Mouse (Mus musculus) megakaryocyte, adult 5-6 weeks (primary cell): ENCODE measurements at regions not wholly inside any gene's neighbourhood (a gene's known extent, or its start where the extent isn't known, plus 50 kb on each side); places are given as distances from the start of the nearest gene placed in this dataset.
A peak's percentile ranks its signal among the peaks of the same experiment; 100 is the strongest.

Source experiments
- ATAC-seq: 2 replicates; pipeline ENCODE4 v1.8.0; 2016; ENCODE audit warnings: mild to moderate bottlenecking, inconsistent platforms; ENCODE audit not compliant: poor library complexity, severe bottlenecking

DNA sequence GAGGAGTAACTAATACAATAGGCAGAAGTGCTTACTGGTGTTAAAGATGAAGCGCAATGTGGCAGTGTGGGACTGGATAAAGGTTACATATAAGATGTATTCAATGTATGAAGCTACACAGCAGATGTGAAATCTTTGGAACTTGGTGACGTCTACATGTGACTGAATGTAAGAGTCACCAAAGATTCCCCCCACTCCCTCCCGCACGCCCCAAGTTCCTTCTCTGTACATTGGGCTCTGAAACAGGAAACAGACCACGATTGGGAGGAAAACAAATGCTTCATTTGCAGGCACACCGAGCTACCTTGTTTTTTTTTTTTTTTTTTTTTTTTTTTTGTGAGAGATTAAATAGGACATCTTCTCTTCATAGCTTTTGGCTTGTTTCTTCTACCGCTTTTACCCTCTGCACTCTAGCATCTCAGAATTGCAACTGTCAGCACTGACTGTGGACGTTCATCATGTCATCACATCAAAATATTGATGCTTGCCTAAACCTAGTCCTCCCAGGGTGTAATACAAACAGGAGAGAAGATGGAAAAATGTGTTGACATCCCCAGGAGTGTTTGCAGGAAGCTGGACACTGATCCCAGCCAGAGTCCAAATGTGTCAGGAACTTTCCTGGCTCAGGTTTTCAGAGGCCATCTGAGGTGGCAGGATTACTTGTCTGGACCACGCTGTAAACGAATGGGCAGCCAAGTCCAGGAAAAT, 208.0 kb upstream of the Ccdc122 start:
- 0 out of 2 replicates have a peak, but pooled peaks have one; percentile 30 for ATAC-seq

DNA sequence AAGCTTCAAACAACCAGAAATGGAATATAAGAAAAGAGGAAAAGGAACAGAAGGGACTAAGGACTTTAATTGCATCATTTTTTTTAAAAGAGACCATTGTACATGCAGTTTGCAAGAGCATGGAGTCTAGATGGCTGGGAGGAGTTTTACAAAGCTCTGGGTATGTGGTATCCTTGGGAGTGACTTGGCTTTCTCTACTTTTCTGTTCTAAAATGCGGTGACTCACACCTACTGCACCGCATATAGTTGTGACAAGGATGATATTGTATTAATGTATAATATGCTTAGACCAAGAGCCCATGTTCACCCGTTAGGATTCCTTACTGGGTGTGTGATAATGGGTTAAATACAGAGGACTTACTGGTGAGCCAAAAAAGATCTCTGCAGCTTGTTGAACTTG, 212.5 kb upstream of the Ccdc122 start:
- ATAC-seq, result no peak

DNA sequence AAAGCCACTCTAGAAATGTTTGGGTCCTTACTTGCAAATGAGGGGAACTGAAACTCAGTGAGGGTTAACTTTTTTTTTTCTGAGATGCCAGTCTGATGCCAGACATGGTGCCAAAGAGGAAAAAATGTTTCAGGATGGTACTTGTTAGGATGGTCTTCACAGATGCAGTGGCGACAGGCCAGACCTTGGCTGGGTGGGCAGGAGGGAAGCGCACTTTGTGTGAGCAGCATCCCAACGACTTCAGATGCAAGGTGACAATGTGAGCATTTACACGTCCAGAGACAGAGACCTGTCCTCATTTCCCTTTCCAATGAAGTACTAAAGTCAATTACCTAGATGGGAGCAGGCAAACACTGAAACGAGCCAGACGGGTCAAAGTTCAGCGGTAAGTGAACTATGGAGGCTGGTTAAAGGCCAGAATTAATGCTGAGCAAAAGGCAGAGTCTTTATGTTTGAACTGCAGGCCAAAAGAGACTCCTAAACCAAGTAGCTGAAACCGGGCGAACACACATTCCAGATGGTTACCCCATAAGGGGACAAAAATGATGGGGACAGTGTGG, 213.7 kb upstream of the Ccdc122 start:
- ATAC-seq, result peak; percentile 38; the same call in 1 of the 2 replicates

DNA sequence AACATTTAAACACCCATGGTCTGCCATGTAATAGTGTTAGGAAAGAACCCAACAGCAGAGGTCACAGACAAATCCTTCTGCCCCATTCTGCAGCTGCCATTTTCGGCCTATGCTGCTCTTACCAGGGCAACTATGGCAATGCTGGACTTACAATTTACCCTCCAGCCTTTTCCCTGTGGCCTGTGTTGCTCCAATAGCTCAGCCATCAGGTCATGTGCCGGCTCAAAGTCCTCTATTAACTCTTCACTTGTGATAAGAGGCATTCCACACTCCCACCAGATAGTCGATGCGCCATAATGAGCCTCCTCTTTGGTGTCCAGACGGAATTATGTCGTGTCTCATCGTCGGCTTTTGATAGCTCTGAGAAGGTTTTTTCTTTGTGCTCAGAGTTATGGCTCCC, 214.7 kb upstream of the Ccdc122 start:
- ATAC-seq, result no peak

DNA sequence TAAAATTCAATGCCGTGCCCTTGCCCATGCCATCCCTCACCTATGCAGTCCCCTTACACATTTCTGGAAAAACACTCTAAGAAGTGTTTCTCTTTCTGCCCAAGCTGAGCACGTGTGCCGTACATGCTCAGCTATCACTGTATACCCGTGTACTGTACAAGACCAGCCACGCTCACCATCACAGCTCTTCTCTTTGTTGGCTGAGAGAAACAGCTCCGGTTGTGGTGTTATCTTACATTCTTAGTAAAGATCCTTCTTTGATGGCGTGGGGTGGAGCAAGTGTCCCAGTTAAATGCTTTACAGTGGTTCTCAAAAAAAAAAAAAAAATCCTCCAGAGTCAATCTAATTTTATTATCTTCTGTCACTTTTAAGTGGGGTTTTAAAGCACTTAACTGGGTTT, 215.1 kb upstream of the Ccdc122 start:
- no peak for ATAC-seq

DNA sequence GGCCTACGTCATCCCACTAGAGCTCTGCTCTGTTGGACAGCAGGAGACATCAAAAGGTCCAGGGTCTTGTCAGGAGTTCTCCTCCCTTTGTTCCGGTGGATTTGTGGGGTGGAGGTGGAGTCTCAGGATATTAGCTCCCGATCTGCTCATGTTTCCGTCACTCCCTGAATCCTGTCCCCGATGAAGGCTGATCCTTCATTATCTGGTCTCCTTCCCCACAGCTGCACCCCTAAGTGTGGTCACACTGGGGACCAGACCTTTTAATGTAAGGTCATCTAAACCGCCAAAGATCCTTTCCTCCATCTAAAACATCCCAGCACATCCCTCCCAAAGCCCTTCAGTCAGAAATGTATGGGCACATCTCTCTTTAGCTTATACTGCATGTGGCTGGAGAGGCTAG, 215.6 kb upstream of the Ccdc122 start:
- ATAC-seq, result no peak

DNA sequence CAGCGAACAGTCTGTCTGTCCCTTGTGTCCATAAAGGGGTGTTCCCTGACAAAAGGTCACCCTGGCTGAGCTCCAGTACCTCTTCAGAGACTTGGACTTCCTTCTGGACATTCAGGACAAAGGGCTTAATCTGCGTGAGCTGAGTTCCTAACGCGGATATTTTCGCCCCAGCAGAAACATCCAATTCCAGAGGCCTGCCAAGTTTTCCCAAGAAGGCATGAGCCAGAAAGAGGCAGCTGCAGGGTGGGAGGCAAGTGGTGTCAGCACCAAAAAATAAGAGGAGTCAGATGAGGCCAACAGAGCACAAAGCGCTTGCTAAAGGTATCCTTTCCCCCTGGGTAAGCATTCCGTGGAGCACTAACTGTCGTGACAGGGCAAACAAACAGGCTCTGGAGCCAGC, 216.9 kb upstream of the Ccdc122 start:
- ATAC-seq, result no peak

DNA sequence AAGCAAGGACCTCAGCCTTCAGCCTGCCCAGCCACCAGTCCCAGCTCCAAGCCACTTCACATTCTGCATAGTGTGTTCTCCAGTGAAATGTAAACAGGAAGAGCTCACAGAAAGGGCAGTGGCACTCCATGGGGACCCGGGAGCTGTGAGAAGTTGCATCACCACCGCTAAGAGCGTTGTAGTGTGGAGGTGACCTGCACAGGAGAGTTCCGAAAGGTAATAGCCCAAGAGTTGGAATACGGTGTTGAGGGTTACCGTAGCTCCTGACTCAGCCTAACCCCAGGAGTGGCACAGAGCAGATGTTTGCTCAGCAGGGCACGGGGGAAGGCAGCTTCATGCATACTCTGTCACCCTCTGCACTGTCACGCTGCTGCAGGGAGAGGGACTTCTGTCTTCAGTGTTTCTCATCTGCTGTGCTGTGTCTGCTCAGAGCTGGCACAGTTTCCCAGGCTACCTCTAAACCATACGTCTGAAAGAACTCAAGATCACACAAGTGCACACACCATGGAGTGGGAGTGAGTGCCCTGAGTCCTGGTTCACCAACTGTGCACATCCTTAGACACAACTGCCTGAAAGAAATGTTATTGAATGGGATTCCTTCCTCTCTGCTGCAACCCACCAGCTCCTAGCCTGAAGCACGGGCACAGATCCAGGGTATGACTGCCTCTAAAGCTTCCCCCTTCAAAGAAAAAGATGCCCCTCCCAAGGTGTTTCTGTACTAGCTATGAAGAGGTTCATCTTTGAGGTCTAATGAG, 218.1 kb upstream of the Ccdc122 start:
- ATAC-seq, result 0 out of 2 replicates have a peak, but pooled peaks have one; percentile 40

DNA sequence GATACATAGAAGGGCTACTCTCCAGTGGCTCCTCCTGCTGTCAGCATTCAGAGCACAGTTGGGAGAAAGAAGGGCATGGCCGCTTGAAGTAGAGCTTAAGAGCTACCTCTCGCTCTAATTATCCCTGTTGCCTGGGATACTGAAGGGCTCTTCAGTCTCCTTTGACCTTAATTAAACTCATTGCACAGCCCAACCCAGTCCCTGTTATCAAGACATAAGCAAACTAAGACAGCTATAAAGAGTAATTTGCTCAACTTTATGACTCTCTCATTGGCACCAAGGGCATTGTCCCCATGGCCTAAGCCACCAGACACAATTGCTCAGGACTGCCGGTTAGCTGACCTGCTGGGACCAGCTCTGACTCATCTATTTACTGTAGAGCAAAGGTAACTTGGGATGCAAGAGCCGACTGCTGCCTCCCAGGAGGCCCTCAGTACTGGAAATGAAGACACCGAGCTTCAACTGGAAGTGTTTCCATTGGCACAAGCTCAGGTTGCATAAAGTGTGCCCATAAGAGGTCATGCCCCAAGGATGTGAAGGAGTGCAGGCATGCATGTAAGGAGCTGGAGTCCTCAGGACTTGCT, 219.3 kb upstream of the Ccdc122 start:
- ATAC-seq, result no peak

DNA sequence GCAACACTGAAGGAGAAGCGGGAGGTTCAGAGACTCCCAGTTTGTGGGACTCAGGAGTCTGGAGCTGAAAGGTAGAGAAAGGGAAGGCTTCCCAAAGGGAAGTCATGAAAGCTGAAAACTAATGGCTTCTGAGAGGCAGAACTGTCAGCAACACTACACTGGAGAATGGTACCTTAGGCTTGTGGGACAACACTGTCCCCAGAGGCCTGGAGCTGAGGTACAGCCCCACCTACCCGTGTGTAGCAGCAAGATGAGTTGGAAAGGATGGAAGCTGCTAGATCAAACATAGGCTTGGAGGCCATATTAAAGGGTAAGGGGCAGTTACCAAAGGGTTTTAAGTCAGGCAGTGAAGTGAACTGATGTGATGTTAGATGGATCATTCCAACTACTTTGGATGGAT, 219.9 kb upstream of the Ccdc122 start:
- ATAC-seq, result no peak

DNA sequence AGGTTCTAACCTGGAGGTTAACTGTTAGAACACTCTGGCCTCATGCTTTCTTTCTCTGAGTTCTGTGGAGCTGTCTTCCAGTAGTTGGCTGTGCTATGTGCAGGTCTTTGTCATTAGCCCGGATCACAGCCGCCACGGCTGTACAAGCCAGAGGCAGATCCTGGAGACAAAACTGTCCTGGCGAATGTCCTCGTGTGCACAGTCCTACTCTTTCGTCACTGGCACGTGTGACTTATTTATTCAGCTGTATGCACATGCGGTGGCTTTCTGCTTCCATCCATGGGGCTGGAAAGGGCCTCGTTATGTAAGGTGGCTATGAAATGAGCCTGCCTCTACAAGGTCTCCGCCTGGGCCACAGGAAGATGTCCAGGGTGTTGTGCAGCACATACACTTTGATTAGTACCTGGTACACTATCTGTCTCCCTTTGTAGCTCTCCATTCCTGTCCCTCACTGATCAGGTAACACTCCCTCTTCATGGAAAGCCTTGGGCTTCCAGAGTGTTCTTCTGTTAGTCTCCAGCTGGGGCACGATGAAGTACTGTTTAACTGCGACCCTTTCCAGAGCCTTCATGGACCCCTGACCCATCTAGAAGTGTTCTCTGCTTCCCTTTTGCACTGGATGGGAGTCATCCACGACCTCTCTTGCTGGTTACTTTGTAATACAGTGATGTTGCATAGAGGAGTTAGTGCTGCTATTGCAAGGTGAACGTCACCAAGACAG, 224.3 kb upstream of the Ccdc122 start:
- no peak for ATAC-seq

DNA sequence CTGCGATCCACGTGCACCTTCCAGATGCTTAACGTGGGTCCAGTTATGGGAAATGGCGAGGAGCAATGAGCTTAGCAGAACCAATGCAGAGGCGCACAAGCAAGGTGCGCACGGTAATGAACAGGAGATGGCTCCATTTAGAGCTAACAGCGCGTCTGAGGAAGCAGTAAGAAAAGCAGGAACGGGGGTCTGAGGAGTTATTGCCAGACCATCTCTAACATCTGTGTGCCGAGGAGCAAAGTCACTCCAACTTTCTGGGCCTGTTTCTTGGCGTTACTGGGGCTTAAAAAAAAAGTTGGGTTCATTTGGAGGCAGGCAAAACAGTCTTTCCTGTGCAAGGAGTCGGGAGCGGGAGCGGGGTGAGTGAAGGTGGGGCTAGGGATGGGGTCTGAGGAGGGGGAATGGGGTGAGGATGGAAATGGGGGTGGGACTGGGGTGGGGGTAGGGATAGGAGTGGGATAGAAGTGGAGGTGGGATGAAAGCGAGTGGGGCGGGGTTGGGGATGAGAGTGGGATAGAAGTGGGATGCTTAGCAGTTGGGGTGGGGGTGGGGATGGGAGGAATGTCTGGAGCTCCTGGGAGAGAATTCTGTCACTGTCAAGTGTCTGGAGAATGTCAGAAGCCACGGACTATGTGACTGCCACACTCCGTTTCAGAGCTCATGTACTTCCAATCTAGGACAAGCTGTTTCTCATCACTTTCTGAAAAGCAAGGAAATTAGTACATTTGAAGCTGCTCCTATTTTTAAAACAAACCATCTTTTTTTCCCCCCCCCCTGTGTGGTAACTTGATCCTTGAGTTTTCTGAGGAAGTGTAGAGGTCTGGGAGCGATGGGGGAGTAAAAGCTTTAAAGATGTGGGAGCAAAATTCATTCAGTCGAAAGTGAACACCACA, 225.6 kb upstream of the Ccdc122 start:
- ATAC-seq, result no peak

DNA sequence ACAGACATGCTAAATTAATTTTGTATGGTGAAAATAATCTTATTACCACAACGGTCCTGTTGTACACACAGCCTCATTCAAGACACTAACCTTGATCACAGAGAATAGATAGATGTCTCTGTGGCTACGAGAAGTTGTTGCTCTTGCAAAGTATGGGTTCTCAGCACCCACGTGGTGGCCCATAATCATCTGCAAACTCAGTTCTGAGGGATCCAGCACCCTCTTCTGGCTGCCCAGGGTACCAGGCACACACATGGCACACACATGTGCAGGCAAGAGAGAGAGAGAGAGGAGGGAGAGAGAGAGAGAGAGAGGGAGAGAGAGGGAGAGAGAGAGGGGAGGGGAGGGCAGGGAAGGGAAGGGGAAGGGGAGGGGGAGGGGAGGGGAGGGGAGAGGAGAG, 226.5 kb upstream of the Ccdc122 start:
- no peak for ATAC-seq

DNA sequence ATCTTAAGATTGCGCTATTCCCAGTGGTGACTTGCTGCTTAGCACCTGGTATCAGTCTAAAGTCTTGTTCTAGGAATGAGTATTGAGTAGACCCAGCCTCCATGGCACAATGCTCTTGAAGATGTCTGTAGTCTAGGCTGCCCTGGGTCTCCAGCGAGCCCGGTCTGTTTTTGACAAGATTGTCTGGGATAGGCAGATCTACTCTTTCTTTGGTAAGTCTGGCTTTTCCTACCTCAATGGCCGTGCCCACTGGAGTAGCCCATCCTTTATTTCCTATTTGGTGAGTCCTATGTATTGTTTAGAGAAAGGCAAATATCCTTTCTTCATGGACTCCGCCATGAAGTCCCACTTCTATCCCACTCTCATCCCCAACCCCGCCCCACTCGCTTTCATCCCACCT, 227.2 kb upstream of the Ccdc122 start:
- no peak for ATAC-seq

DNA sequence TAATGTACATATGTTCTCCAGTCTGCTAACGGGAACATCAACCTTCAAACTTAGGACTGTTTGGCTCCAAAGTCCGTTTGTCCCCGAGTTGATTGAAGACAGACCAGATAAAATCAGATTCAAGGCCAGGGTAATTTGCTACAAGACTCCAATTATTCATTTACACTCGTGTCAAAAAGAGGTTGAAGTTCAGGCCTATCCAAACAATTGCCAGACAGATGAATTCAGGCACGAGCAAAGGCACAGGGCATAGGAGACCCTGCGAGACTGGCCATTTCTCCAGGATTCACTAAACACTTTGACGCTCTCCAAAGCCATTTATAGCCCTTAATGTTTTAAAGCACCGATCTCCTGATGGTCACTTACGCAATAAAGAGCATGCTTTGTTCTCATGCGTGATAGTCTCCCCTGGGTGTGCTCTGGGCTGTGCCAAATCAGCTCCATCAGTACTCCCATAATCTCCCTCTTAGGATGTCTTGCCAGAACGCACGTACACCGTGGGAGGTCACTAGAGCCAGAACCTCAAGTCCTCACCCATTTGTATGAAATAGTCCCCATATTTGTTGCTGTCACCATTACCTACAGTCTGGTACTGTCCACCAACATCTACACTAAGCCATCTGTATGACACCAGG, 231.3 kb upstream of the Ccdc122 start:
- ATAC-seq, result no peak

DNA sequence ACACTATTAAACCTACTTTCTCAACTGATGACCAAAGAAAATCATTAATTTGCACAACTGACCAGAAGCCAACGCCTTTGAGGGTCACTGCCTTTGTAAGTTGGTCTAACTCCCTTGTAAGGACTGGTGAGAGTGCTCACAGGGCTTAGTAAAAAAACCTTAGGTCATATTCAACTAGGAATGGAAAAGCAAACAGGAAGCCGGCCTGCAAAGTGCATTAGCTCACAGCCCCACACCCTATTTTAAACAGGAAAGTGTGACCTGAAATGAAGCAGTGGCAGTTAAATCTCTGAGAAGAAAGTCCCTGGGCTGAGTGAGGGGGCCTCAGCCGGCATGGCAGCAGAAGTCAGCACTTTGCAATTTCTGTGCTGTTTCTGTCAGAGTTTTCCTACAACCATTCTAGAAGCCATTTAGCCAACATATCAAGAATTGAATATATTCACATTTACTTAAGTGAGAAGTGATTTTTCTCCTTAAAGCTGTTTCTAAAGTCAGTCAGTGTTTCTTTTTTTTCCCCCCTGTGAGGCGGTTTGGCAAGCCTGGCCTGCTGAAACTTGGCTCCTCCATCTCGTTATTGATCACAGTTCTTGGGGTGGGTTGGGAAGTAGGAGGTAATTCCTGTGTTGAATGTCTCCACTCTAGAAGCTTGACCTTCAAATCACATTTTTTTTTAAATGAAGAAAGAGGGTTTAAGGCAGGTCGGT, 232.0 kb upstream of the Ccdc122 start:
- no peak for ATAC-seq

DNA sequence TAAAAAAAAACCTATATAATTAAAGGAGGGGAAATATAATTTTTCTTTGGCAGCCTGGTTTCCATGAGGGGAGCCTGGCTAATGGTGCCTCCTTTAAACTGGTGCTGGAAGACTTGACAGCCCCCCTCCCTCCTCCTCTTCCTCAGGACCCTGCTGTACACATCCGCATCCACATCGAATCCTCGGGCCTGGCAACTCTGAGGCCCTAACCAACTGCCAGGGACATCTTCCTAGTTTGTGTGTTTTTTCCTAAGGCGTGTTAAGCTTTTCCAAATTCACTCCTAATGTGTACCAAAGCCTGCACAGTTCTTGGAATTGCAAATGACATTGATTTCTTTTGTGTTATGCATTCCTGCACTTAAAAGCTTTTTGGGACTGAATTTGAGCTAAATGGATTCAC, 236.4 kb upstream of the Ccdc122 start:
- no peak for ATAC-seq

DNA sequence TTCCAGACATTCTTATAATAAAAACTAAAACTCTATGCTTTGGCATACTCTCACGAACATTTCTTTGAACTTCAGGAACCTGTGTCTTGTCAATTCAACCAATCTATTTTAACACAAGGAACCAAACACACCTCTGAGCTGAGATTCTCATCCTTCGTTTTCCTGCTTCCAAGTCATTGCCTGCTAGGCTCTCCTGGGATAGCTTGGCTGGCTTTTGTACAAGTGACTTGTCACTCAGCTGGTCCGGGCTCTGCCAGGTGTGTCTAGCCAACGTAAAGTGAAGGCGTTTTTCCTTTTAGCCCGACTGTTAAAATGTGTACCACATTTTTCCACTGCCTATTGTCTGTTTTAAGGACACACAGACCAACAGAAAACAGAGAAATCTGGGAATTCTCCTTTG, 236.8 kb upstream of the Ccdc122 start:
- ATAC-seq, result no peak

DNA sequence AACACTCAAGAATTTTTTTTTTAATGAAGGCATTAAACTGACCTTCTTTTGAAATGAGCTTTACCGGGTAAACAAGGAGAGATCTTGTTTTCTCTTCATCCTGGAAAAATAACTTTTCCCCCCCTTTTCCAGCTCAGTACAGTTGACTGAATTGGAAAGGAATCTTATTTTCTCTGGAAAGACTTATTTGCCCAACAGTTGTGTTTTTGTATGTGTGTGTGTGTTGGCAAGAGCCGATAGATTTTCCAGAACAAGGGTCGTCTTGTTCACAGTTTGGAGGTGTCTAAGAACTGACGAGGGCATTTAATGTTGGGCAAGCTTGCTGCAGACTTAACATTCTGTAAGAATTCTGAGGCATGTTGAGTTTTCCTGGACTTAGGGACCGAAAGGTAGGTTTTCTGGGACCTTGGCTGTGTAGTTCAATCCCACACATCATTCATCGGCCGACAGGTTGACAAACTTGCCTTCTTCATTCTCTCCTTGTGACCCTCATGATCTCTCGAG, 237.6 kb upstream of the Ccdc122 start:
- no peak for ATAC-seq
